Mouse (Mus musculus) gastrocnemius, adult 8-10 months (tissue): Measurements from ENCODE around the gene Mpped2. TPM values are rescaled to one million over a fixed set of nuclear protein-coding genes. Genes with fewer than 3 reads are reported as not detected.

Experiments used
- DNase-seq, 2 experiments: peaks; one replicate each; pipeline ENCODE4 v3.0.0; 2022; ENCODE audit warnings: low spot score in 2 of 2
- total RNA-seq, 4 experiments: library from RNA; stranded (reverse); gene quantifications; 2 replicates each; pipeline ENCODE4 v1.2.4; 2022

Mpped2 gene
- total RNA-seq, 4 experiments from 2014 or later = 3.4 to 6.9 (median 4.0) TPM

GRCm38 (mm10) chr2:106745364-106745763 is 52.3 kb downstream of the Mpped2 start:
- no peak for DNase-seq

- no peak for DNase-seq
These were observed 53.1 kb downstream of the Mpped2 start for GRCm38 (mm10) chr2:106746211-106746610.

- DNase-seq = no peak
These were observed 53.8 kb downstream of the Mpped2 start for GRCm38 (mm10) chr2:106746905-106747304.

GRCm38 (mm10) chr2:106747342-106747741 is 54.3 kb downstream of the Mpped2 start:
- no peak for DNase-seq

DNA sequence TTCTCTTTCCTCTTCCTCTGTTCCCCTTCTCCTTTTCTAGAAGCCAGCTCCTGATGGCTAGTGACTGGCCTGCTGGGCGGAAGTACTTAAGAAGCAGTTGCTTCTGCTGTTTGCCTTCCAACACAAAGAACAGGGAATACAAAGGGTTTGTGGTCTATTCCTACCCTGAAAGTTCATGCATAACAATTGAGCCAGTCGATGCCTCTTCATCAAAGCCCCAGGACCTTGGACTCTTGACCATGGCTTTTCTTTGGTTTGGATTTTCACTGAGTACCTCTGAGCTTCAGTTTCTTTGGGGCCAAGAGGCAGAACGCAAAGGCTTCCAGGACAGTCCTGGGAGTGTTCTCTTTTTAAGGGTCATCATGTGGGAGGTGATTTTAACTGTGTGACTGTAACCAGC is 57.8 kb downstream of the Mpped2 start:
- DNase-seq = no peak

DNA sequence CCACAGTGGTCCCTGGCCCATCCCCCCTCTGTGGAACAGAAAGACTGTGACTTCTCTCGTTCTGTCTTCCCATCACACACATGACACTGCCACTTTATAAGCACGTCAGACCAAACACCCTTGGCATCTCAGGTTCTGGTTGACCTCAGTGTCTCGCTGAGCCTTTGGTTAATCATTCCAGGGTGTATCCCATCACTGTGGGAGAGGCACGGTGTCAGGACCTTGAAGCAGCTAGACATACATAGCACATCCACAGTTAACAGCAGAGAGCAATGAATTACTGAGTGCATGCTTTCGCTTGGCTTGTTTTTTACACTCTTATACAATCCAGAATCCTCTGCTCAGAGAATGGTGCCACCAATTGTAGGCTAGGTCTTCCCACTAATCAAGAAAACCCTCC is 60.6 kb downstream of the Mpped2 start:
- DNase-seq = no peak

GRCm38 (mm10) chr2:106754696-106755095 is 61.6 kb downstream of the Mpped2 start:
- no peak for DNase-seq

GRCm38 (mm10) chr2:106756354-106757103 is 63.5 kb downstream of the Mpped2 start:
- DNase-seq = no peak

- no peak for DNase-seq
These were observed 69.9 kb downstream of the Mpped2 start for GRCm38 (mm10) chr2:106762920-106763319.

- no peak for DNase-seq
These were observed 76.2 kb downstream of the Mpped2 start for GRCm38 (mm10) chr2:106769236-106769635.

DNA sequence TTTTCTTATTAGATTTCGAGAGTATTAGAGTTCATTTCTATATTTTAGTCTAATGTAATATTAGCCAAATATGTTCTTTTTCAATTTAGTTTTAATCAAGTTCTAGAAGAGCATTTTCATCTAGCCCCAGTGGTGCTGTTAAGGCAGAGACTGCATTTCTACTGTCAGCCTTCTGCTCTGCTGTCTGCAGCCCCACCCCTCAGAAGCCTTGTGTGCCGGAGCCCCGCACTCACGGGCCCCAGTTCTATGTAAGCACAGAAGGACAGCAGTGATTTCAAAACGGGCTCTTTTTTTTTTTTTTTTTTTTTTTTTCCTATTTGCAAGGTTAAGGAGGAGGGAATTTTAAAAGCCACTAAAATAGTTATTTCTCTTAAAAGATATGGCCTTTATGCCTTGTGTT is 79.6 kb downstream of the Mpped2 start:
- DNase-seq = no peak

GRCm38 (mm10) chr2:106774251-106775196 is 81.5 kb downstream of the Mpped2 start:
- DNase-seq = no peak

- DNase-seq = no peak
These were observed 82.9 kb downstream of the Mpped2 start for GRCm38 (mm10) chr2:106775994-106776393.

DNA sequence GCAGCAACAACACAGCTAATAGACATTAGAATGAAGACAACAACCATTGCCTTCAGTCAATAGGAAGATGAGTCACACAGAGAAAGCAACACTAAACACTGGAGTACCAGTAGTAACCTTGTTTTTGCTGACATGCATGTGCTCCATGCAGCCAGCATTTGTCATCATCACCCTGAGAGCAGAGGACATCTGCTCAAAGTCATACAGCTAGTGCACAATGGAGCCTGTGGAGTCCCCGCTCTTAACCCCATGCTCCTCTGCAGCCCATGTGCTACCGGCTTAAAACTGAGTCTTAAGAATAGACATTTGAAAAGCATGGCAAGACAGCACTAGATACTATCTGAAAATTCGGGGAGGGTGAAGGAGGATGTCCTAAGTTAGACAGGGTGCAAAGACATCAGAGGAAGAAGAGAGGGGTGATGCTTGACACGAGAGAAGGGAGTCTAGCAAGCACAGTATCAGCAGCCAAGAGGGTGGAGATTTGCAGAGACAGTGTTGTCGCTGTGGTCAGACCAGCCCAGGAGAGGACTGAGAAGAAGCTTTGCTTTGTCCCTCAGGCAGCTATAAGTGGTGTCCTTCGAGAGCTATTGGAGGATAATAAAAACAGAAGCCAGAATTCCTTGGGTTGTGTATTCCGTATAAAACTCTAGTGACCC is 85.9 kb downstream of the Mpped2 start:
- no peak for DNase-seq

DNA sequence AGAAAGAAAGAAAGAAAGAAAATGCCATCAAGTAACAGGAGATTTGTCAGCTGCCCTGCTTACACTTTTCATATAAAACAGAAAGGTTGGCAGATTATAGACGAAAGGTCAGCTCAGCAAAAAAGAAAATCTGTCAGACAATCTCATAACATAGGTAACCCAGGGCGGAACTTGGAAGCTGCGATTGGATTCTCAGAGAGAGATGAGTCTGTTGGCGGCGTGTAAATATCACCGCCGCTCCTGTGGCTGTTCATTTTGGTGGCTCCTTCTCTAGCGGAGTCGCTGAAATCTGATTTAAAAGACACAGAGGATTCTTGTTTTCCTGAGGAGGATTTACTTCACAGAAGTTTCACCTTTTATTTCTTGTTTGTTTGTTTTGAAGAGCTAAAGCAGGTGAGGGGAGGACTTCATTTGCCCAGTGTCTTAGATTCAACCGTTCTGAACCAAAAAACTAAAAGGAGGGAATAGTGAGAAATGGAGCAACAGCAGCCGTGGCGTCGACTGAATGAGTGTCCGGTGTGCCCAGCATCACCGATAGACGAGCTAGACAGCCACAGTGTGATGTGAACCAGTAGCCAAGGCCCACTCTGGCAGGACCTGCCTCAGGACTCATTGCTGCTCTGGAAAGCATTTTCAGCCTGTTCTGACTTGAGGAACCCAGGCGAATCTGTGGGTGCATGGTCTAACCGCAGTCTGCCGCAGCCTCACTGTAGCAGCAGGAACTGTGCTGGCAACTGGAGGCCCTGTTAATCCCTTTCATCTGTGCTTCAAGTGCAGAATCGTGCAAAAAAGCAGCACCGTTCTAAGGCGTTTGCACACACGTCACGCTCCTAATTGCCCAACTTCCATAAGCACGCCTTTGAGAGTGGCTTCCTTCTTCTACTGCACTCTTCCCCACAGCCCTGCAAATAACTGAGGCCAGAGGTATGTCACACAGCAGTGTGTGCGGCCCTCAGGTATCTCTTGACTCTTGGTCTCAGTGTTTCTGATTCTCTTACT is 88.4 kb downstream of the Mpped2 start:
- no peak for DNase-seq

DNA sequence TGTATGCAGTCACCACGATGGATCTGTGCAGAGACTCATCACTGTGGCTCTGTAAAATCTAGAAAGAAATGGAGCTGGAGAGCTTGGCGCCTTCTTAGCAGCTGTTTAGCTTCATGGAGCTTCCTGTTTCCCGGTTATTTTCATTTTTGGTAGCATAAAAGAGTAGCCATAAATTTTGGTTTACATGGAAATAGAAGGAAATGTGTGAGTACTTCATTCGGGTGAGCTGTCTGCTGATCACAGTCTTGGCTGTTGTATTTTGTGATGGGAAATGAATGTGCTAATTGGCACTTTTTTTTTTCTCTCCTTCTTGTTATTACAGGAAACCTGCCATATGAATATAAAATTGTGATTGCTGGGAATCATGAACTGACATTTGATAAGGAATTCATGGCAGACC is 90.2 kb downstream of the Mpped2 start:
- no peak for DNase-seq

DNA sequence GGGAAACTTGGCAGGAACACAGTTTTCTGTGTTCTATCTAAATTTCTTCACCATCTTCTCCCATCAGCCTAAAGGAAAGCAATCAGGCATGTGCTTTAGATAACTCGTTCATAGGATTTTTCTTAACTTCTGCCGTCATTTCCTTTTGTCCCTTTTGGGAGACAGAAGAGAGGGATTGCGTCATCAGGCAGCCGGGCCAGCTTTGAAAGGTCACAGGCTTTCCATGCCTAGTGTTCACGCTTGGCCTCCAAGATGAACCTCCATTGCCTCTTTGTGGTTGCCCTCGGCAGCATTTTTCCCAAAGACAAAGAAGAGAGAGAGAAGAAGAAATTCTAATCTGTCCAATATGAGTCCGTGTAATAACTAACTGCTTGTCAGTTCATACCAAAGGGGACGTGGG is 95.0 kb downstream of the Mpped2 start:
- no peak for DNase-seq

DNA sequence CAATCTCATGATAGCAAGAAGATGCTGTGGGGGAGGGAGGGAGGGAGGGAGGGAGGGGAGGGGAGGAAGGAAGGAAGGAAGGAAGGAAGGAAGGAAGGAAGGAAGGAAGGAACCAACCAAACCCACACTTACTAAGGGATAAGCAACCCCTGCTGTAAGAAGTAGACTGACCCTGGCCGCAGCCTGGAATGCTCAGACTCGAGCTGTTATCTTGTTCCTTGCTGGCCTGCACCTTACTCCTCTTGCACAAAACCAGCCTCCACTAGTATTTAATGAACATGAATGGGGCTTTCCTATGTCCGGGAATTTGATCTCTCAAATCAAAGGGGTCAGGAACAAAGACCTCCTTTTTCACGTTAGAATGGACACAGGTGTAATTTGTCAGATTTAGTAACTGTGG is 95.5 kb downstream of the Mpped2 start:
- DNase-seq = no peak

GRCm38 (mm10) chr2:106789694-106790328 is 96.7 kb downstream of the Mpped2 start:
- DNase-seq = no peak

DNA sequence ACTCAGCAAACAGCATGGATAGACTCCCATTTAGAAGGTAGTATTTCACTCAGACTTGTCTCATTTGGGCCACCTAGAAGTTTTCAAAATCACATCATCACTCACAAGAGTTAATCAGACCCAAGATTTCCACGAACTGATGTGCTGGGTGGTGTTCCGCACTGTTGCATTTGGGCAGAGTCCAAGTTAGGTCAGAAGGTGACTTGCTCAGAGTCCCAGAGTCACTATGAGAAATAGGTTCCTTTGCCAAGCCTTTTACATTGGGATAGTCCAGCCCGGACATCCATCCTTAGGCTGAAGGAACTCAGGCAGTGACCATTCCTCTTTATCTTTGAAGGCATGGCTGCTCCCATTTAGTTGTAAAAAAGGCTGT is 97.2 kb downstream of the Mpped2 start:
- DNase-seq = no peak
